Mouse (Mus musculus) megakaryocyte, adult 5-6 weeks (primary cell): Measurements from ENCODE around the gene Rnf41. TPM values are rescaled to one million over a fixed set of nuclear protein-coding genes. Genes with fewer than 3 reads are reported as not detected.
A peak's percentile ranks its signal among the peaks of the same experiment; 100 is the strongest.

Source experiments
- ATAC-seq: 2 replicates; pipeline ENCODE4 v1.8.0; 2016; ENCODE audit warnings: mild to moderate bottlenecking, inconsistent platforms; ENCODE audit not compliant: poor library complexity, severe bottlenecking
- total RNA-seq, 2 experiments: library from RNA; stranded (forward) in 1 of 2; stranded (reverse) in 1 of 2; fragments of 153-499, 151-499 nt in 1 of 2; fragments of 221-1000, 200-1000 nt in 1 of 2; gene quantifications; 2 replicates each; pipeline versions ENCODE4 v1.2.3 to v1.2.4; 2015 to 2017

The Rnf41 gene
- total RNA-seq, 2 experiments from 2014 or later: 16.4 to 24.6 TPM

DNA sequence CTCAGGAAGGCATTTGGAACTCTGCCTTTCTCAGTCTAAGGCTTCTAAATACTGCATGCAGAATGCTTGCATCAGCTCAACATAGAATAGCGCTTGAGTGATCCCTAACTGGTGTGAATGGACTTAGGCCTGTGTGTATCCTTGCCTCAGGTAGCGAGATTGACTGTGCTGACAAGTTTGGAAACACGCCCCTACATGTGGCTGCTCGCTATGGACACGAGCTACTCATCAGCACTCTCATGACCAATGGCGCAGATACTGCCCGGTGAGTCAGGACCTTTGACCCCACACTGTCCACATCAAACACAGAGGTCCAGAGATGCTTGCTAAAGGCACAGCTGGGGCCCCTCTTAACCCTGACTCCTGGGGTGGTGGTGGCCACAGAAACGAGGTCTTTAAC is 29.0 kb upstream of the Rnf41 start:
- ATAC-seq: no peak

DNA sequence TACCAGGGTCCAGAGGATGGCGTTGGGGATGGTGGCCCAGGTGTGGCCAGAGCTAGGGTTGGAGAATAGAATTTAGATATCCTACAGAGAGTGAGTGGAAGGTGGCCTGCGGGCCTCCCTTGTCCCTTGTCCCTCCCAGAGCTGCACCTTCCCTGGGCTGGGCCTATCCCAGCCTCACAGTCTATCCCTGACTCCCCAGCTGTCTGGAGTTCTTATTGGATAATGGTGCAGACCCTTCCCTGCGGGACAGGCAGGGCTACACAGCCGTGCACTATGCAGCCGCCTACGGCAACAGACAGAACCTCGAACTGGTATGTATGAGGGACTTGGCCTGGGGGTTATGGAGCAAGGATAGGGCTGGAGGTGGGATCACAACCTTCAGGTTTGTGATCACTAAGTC is 25.6 kb upstream of the Rnf41 start:
- no peak for ATAC-seq

DNA sequence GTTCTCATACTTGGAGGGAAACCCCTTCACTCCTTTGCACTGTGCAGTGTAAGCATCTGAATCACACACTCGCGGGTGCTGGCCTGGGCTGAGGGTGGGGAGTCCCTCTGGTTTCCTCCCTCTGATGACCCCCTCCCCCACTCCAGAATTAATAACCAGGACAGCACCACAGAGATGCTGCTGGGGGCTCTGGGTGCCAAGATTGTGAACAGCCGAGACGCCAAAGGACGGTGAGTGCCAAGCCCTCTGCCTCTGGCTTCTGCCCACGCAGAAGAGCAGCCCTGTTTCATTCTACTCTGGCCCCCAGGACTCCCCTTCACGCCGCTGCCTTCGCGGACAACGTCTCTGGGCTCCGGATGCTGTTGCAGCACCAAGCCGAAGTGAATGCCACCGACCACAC is 22.5 kb upstream of the Rnf41 start:
- no peak for ATAC-seq

DNA sequence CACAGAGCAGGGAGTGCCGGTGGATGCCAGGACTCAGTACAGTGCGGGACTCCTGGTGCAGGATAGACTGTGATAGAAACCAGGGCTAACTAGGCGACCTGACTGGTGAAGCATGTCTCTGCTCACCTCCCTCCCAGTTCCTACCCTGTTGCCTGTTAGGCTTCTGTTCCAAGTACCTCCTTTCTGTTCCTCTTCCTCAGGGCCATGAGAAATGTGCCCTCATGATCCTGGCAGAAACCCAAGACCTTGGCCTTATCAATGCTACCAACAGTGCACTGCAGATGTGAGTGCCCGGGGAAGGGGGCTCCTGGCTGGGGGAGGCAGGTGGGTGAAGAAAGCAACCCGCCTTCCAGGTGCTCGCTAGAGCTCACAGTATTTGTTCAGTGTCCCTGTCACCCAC is 21.9 kb upstream of the Rnf41 start:
- peak; percentile 37; the same call in 1 of the 2 replicates for ATAC-seq

DNA sequence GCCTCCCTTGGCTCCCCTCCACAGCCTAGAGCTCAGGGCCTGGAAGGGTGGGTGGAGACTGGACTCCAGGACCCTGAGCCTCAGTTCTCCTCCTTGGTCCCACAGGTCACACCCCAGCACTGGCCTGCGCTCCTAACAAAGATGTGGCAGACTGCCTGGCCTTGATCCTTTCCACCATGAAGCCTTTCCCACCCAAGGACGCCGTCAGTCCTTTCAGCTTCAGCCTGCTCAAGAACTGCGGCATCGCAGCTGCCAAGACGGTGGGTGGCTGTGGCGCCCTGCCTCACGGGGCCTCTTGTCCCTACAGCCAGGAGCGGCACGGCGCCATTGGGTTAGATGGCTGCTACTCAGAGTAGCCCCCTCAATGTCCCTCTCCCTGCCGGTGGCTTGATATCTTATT is 21.1 kb upstream of the Rnf41 start:
- no peak for ATAC-seq

DNA sequence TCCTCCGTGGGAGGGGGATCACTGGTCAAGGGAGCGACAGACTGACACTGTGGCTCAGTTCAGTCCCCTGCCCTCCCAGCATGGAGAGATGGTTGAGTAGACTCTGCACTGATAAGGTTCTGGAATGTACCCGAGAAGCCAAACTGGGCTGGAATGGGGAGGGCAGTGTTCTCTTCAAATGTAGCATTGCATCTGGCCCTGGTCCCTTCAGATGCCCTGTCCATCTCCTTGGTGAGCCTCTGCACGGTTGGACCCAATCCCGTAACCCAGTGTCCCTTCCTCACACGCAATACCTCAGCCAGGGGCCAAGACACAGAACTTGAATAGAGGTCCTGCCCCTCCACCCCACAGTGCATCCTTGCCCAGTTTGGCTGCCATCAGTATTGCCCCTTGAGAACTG is 19.6 kb upstream of the Rnf41 start:
- ATAC-seq: no peak

DNA sequence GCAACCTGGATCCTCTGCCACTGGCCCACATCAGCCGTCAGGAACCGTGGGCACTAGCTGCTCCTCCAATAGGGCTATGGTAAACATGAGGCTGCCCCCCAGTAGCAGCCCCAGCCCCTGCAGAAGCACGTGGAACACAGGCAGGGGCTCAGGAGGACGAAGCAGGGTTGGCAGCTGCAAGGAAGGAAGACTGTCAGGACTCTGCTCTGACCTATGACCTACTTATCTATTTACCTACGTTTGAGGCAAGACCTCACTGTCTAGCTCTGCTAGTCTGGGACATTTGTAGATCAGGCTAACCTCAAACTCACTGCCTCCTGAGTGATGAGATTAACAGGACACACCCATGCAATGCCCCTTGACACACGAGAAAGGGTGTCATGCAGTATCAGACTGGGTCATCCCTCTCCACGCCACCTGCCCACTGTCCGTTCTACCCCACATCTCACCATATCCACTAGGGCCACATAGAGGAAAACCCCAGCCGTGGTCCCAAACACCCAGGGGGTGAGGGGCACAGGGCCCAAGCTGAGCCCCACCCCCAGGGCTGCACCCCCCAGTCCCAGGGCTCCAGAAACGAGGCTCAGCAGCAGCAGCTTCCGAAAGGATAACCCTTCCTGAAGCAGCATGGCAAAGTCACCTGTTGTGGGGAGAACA is 15.3 kb upstream of the Rnf41 start:
- no peak for ATAC-seq

DNA sequence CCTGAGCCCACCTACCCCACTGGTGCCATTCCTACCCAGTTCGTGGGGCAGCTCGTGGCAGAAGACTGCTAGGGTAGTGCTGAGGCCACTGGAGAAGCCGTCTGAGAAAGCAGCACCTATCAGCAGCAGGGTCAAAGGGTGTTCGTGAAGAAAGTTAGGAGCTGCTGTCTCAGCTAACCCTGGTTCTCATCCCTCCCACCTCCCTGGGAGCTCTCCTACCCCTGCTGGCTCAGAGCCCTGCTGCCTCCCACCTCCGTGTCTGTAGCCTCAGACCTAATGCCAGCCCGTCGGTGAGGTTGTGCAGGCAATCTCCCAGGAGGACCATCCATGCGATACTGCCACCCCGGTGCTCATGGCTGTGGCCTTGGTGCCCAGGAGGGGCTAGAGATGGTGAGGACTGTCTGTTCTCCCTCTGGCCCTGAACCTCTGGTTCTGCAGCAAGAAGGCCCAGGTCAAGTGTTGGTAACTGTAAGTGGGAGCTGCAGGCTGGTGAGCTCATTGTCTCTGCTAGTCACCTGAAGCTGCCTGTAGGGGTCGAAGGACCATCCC is 14.7 kb upstream of the Rnf41 start:
- ATAC-seq: no peak

DNA sequence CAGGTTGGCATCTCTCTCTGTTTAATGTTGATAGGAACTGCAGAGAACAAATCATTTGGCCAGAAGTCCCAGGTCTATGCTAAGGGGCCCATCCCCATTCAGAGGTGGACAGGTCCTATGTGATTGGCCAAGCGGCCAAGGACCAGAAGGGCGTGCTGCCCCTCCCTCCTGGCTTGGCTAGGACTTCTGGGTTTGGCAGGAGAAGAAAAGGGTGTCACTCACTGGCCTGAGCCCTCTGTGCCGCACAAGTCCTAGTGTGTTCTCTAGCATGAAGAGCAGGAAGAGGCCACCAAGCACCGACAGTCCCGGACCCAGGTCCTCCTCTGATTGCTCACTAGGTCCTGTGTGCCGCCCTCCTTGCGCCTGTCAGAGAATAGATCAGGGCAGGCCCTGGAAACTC is 14.0 kb upstream of the Rnf41 start:
- ATAC-seq: no peak

DNA sequence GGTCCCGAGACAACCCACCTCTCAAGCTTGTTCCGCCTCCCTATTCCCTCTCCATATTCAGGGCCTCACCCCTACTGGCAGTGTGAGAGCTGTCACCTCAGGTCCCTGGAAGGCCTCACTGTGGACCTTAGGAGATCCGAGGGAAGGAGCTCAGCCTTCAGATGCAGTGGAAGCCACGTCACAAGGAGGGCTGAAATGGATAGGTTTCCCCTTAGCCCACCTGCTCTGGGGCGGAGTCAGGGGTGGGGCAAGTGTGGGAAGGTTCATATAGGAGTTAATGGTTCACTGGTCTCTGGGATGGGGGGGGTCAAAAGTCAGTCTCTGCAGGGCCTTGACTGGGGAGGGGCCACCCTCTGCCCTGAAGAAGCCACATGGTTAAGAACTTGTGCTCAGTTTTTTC is 11.1 kb upstream of the Rnf41 start:
- no peak for ATAC-seq

DNA sequence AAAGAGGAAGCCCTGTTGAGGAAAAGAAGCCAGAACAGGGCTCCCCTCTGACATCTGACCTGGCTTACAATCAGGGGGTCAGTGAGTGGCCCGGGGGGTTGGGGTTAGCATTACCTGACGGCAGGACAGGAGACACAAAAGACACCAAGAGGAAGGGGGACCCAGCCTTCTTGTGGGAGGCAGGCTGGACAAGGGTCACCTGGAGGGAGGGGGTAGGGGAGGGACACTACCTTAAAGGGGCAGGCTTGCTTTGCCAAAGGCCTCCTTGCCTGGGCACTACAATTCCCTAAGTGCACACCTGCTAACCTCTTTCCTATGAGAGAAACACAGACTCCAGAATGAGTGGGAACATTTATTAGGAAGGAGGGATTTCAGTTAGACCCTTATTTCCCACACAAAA is 10.4 kb upstream of the Rnf41 start, which contains the start of gene Slc39a5:
TSS of gene Slc39a5 (minus strand) at position 174 of the 400 bp plus-strand sequence.
- ATAC-seq: no peak

DNA sequence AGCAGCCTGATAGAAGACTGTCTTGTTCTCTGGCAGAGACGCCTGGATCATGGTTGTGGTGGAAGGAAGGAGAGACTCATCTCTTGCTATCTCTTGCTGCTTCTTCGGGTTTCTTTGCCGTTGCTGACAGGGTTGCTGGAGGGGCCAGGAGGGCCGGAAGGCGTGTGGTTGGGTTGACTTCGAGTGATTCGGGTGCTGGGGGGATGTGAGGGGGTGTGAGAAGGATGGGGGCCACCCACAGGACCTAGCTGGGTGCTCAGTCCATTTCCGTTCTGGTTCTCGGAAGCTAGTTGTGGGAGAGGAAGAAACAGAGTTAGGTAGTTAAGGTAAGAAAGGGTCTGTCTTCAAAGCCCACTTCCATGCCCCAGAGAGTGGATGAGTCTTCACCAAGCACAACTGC is 9.8 kb upstream of the Rnf41 start:
- ATAC-seq: no peak

DNA sequence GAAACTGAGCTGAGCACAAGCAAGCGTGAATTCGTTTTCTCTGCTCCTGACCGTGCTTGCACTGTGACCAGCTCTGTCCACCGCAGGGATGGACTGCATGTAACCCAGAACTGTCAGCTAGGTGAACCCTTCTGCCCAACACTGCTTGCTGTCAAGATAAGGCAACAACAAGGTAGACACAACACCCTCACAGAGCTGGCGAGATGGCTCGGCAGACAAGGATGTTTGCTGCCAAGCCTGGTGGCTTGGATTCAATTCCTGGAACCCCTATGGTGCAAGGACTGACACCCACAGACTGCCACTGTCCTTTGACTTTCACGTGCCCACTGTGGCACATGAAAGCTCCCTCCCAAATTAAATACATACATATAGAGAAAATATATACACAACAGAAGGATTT is 7.5 kb upstream of the Rnf41 start:
- no peak for ATAC-seq

DNA sequence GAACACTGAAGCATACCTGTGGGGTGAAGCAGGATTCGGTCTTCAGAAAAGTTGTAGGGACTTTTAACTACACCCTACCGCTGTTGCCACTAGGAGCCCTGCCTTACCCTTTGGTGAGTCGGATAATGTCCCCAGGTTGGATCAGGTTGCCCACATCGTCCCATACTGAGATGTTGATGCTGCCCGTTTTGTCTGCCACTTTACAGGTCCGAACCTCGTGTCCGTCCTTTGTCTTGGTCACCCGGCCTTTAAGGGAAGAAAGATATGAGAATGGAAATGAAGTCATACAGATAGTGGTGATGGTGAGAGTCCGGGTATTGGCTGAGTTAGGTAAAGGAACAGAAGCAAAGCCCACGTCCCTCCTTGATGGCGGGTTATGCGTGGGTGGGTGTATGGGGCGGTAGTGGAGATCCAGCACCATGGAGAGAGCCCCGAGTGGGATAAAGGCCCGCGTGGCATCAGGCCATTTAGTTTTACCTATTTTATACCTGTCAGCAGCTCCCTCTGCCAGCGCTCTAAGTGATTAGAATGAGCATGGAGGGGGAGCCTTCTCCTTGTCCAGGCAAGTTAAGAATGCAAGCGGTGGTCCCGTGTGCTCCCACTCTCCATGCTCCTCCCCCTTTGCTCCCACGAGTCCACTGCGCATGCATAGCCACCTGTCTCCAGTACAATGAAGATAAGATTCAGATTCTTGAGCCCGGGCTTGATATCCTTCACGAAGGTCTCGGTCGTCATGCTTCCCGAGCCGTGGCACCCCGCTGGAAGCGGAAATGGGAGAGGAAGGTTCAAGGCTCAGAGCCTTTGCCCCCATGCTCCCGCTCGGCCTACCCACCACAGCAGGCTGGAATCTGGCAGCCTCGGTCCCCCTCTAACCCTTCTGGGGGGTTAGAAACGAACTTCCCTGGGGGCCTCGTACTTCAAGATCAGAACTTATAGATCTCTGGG is 2.6 kb upstream of the Rnf41 start:
- no peak for ATAC-seq

DNA sequence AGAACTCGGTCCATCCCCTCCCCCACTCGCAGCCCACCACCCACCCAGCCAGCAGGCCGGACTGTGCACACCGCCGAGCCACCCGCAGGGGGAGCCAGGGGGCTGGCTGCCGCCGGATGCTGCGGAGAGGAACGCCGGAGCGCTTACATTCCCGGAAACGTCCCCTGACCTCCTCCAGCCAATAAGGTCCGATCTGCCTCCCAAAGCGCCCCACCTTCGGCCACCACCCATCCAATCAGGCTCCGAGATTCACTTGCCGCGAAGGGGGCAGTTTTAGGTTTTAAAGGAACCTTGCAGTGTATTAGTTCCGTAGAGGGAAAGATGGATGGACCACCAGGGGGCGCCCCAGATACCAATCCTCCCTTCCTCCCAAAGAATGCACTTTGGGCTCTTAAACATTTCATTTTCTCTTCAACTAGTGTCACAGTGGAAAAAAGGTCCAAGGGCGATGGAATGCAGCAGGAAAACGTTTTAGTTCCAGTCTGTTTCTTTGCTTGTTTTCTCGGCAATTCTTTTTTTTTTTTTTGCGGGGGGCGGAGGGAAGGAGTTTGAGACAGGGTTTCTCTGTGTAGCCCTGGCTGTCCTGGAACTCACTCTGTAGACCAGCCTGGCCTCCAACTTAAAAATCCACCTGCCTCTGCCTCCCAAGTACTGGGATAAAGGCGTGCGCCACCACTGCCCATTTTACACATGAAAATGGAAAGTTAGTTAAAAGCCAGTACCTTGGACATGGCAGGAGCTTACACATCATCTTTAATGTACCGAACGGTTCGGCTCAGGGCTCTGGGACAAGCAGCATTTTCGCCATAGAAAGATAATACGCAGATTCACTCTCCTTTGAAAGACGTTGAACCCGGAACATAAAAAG is 1.5 kb upstream of the Rnf41 start:
- ATAC-seq: peak; percentile 86

DNA sequence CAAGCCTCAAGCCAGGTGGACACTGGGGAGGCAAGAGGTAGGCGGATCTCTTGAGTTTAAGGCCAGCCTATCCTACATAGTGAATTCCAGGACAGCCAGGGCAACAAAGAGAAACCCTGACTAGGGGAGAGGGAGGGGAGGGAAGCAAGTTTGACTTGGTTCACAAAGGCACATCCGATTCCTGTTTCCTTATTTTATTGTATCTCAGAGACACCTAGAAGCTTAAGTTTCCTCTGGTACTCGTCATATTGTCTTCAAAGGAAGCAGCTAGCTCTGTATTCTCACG is 954 bp upstream of the Rnf41 start:
- no peak for ATAC-seq

DNA sequence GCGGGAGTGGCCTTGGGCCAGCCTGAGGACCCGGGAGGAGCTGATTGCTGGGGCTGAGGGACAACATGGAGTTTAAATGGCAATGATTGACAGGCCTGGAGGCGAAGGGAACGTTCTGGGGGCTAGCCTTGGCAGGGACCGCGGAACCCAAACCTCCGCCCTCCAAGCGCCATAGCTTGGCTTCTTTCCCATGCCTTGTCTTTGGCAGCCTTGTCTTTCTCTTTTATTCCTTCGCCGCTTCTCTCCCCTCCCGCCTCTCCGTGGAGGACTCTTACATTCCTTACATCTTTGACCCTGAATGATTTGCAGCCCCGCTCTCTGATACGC is 561 bp downstream of the Rnf41 start:
- no peak for ATAC-seq

DNA sequence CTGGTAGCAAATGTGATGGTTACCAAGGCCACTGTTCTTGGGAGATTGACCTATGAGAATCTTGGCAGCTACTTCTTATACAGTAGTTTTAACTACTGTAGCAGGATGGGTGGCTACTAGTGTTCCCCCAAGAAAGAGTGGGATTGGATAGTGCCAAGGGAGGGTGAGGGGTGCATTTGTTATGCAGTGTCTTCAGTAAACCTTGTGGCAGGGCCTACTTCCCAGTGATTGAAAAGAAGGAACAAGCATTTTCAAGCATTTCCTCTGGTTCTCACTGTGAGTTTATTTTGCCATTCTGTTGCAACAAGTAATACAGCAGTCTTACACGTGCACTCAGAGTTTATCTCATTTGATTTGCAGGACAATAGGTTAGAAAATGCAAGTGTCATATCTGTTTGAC is 1.1 kb downstream of the Rnf41 start:
- no peak for ATAC-seq

DNA sequence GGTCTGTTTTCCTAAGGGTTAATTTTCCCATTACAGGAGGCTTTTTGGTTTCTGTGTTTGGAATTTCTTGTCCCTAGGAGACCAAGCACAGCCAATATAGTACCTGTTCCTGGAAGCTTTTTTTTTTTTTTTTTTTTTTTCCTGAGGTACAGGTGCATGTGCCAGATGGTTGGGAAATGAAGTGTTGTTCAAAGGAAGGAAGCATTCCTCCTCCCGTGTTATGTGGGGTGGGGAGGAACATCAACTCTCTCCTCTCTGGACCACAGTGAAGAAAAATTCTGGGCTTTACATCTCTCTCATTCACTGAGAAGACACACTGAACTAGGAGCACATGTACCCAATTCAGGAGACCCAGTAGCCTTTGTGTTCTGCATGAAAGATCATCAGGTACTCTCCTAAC is 1.6 kb downstream of the Rnf41 start:
- ATAC-seq: no peak

DNA sequence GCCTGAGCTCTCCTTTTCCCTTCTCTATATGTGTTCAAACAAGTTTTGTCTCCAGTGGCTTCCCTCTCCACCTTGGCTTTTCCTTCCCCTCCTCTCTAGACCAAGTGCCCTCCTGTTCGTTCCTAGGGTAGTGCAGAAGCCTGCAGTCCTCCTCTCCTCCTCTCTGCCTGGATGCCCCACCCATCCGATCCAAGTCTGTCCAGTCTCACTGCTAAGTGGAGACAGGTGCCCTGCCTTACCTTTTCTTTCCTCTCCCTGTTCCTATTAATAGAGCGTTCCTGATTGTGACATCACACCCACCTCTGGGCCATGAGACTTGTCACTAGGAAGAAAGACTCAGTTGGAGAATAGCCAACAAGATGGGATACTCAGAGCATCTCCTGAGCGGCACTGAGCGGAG is 3.4 kb downstream of the Rnf41 start:
- no peak for ATAC-seq

DNA sequence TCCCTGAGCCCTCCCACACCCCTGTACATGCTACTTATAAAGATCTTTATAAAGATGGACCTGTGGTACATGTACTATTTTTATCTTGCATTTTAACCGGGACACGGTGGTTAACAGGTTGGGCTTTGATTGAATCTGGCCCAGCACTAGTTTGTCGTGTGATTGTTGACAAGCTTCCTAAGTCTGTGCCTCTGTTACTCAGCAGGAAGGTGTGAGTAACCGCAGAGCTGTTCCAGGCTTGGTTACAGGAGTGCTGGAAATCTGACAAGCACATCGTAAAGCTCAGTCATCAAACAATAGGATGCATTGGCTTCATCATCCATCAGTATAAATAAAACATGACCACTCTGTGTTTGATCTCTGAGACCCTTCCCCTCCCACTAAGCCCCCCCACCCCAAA is 11.0 kb downstream of the Rnf41 start:
- no peak for ATAC-seq
